Mouse (Mus musculus): ENCODE measurements around the gene Plk5.

Gene Plk5

GRCm38 (mm10) chr10:80356001-80356682 is at the start of gene Plk5:
Gene Plk5, plus strand, starts transcription at chr10:80356459.
- no peak for DNase-seq (ENCODE audit: low spot score)

GRCm38 (mm10) chr10:80311560-80311959 is 44.7 kb upstream of the Plk5 start:
- no peak for DNase-seq (ENCODE audit: low spot score)

DNA sequence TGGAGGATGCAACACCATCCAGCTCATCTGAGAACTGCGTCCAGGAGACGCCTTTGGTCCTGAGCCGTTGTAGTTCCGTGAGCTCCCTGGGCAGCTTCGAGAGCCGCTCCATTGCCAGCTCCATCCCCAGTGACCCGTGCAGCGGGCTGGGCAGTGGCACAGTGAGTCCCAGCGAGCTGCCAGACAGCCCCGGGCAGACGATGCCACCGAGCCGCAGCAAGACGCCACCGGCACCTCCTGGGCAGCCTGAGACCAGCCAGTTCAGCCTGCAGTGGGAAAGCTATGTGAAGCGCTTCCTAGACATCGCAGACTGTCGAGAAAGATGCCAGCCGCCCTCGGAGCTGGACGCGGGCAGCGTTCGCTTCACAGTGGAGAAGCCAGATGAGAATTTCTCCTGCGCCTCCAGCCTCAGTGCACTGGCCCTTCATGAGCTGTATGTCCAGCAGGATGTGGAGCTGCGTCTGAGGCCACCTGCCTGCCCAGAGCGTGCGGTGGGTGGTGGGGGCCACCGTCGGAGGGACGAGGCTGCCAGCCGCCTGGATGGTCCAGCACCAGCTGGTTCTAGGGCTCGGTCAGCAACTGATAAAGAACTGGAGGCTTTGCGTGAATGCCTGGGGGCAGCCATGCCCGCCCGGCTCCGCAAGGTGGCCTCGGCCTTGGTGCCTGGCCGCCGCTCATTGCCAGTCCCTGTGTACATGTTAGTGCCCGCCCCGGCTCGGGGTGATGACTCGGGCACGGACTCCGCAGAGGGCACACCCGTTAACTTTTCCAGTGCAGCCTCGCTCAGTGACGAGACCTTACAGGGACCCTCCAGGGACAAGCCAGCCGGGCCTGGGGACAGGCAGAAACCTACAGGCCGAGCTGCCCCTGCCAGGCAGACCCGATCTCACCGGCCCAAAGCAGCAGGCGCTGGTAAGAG is 43.4 kb upstream of the Plk5 start:
- DNase-seq (ENCODE audit: low spot score), result no peak

DNA sequence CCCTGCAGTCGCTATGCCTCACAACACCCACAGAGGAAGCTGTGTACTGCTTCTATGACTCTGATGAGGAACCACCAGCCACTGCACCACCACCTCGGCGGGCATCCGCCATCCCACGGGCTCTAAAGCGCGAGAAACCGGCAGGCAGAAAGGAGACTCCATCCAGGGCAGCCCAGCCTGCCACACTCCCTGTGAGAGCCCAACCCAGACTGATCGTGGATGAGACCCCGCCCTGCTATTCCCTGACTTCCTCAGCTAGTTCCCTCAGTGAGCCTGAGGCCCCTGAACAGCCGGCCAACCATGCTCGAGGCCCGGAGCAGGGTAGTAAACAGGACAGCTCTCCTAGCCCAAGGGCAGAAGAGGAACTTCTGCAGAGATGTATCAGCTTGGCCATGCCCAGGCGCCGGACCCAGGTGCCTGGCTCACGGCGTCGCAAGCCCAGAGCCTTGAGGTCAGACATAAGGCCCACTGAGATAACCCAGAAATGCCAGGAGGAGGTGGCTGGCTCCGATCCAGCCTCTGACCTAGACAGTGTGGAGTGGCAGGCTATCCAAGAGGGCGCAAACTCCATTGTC is 42.5 kb upstream of the Plk5 start:
- no peak for DNase-seq (ENCODE audit: low spot score)

GRCm38 (mm10) chr10:80314494-80315001 is 41.7 kb upstream of the Plk5 start:
- no peak for DNase-seq (ENCODE audit: low spot score)

DNA sequence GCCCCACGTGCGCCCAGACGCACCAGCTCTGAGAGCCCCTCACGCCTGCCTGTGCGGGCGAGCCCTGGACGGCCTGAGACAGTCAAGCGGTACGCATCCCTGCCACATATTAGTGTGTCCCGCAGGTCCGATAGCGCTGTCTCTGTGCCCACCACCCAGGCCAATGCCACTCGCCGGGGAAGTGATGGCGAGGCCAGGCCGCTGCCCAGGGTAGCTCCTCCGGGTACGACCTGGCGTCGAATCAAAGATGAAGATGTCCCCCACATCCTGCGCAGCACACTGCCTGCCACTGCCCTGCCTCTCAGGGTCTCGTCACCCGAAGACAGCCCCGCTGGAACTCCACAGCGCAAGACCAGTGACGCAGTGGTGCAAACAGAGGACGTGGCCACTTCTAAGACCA is 40.9 kb upstream of the Plk5 start:
- no peak for DNase-seq (ENCODE audit: low spot score)

DNA sequence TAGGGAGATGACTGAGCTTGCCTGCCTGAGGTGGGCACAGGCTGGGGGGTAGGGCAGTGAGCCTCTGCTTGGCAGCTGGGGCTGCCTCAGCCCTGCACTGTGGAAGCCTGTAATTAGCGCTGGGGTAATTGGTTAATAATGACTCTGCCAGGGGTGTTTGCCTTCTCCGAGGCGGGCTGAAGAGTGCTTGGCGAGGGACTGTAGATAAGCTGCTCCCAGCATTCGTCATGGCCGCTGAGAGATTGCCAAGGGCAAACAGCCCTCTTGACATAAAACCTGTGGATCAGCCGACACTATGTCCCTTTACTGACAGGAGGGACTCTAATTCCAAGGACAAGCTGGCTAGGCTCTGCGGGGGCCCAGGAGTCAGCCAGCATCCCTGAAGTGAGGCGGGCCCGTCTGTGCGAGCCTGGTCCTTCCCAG is 39.9 kb upstream of the Plk5 start:
- DNase-seq (ENCODE audit: low spot score), result no peak

GRCm38 (mm10) chr10:80317011-80317410 is 39.2 kb upstream of the Plk5 start:
- DNase-seq (ENCODE audit: low spot score), result no peak

- DNase-seq (ENCODE audit: low spot score), result peak; percentile 83
These were observed 35.9 kb upstream of the Plk5 start, which contains the start of gene 2310011J03Rik for GRCm38 (mm10) chr10:80320340-80320760. Gene 2310011J03Rik, minus strand, starts transcription at chr10:80320537.

DNA sequence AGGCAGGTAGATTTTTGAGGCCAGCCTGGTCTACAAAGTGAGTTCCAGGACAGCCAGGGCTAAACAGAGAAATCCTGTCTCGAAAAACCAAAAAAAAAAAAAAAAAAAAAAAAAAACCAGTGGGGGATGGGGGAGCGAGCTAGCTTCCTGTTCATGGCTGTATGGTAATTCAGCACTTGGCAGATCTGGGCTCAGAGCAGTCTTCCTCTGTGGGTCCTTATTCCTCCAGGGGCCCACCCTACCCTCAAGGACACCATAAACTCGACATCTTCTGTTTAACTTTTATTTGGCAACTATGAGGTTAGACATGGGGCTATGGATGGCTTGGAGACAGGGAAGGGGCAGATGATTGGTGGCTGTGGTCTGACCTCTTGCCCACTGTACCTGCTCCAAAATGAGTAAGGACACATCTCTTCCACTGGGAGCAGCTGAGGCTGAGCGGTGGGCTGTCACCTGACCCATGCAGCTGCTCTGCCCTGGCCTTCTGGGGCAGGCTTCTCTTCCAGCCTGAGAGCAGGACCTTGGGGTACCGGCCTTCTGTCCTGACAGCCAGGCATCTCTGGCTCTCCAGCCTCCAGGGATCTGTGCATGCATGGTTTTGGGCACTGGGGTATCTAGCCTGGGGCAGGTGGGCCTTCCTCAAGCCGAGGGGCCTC is 35.1 kb upstream of the Plk5 start:
- no peak for DNase-seq (ENCODE audit: low spot score)

- no peak for DNase-seq (ENCODE audit: low spot score)
These were observed 34.3 kb upstream of the Plk5 start for GRCm38 (mm10) chr10:80321670-80322581.

DNA sequence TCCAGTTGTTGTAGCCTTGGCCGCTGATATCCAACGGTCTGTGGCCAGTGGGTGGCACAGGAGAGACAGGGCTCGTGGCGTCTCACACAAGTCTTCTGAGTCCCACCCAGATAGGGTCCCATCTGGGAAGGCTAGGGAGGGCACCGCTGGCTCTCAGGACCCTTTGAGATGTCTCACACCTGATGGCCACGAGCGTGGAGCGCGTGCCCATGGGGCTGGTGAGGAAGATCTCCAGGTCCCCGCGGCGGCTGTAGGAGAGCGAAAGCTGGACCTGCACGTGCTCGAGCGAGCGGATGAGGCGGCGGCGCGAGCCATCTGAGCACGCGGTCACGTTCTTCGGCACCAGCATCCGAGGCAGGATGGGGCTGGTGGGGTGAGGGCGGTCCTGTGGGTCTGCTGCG is 33.4 kb upstream of the Plk5 start:
- DNase-seq (ENCODE audit: low spot score), result no peak

GRCm38 (mm10) chr10:80323261-80324119 is 32.8 kb upstream of the Plk5 start:
- peak; percentile 55 for DNase-seq (ENCODE audit: low spot score)

GRCm38 (mm10) chr10:80324120-80325037 is 31.9 kb upstream of the Plk5 start:
- DNase-seq (ENCODE audit: low spot score), result no peak

- no peak for DNase-seq (ENCODE audit: low spot score)
These were observed 31.2 kb upstream of the Plk5 start for GRCm38 (mm10) chr10:80325045-80325444.

- peak; percentile 96 for DNase-seq (ENCODE audit: low spot score)
These were observed 26.8 kb upstream of the Plk5 start, which contains the start of the genes Pcsk4 and Reep6 for GRCm38 (mm10) chr10:80329273-80330081. Gene Pcsk4, minus strand, starts transcription at chr10:80329498. Gene Reep6, plus strand, starts transcription at chr10:80329953.

DNA sequence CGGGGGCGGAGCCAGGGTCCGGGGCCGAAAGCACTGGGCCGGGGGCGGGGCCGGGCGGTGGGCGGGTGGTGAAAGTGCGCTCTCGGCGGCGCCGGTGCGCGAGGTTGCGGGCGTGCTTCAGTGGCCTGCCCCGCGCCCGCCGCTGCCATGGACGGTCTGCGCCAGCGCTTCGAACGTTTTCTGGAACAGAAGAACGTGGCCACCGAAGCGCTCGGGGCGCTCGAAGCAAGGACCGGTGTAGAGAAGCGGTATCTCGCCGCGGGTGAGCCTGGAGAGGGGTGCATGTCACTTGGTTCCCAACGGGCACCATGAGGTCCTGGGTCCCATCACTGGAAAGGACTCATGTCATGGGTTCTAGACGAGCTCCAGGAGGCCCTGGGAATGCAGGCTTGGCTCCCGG is 26.2 kb upstream of the Plk5 start:
- DNase-seq (ENCODE audit: low spot score), result no peak

DNA sequence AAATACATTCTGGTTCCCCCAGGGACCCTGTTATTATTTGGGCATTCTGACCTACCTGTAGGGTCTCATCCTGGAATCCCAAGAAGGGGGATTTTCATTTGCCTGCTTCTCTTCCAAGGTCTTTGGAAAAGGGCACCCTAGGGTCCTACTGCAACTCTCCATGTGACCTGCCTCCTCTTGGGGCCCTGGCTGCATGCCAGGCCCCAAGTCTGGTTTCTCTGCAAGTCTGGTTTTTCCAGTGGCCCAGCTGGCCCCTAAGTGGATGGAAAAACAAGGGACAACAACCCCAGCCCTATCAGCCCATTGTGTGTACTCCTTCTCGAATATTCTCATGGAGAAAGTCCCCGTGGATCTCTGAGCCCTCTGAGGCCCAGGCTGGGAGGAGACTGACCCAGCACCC is 25.4 kb upstream of the Plk5 start:
- DNase-seq (ENCODE audit: low spot score), result no peak
